Mouse (Mus musculus): ENCODE measurements at regions not wholly inside any gene's neighbourhood (a gene's known extent, or its start where the extent isn't known, plus 50 kb on each side); places are given as distances from the start of the nearest gene placed in this dataset.

GRCm38 (mm10) chr10:9404963-9405362 lies 270.0 kb downstream of the Samd5 start:
- Histone ChIP-seq H3K27me3 (replicated peaks; ENCODE audit: control insufficient read depth, insufficient read depth, low read length) (no peaks in the 10 kb centered on the region), H3K4me1 (replicated peaks; ENCODE audit: control insufficient read depth, insufficient read depth, low read length) (no peaks in the 10 kb centered on the region), H3K36me3 (ENCODE audit: control insufficient read depth, insufficient read depth) (no peaks in the 10 kb centered on the region), H3K9me3 (ENCODE audit: control insufficient read depth) (no peaks in the 10 kb centered on the region), H3K27ac (ENCODE audit: low read depth, low read length) (no peak overlapping the region), H3K9ac (ENCODE audit: low read depth, low read length) (no peak overlapping the region), H3K4me3 (ENCODE audit: low read depth, low read length) (no peak overlapping the region), H3K4me2 (replicated peaks; ENCODE audit: low read depth) (no peak overlapping the region)
- WGBS = 87% methylated on average over 6 of the region's 6 CpGs
- no peak for ATAC-seq
- TF ChIP-seq CTCF (IDR thresholded peaks at IDR 0.05; ENCODE audit: low read depth) = no peak

GRCm38 (mm10) chr10:9400911-9401617 lies 273.9 kb downstream of the Samd5 start:
- ATAC-seq = no peak
- no peaks in the 10 kb centered on the region for H3K36me3 ChIP-seq (ENCODE audit: control insufficient read depth, insufficient read depth)
- no peak overlapping the region for H3K9ac ChIP-seq (ENCODE audit: low read depth, low read length)
- H3K4me2 ChIP-seq (replicated peaks; ENCODE audit: low read depth) = no peak overlapping the region
- no peaks in the 10 kb centered on the region for H3K27me3 ChIP-seq (replicated peaks; ENCODE audit: control insufficient read depth, insufficient read depth, low read length)
- WGBS = 96% methylated on average over 15 of the region's 15 CpGs
- H3K4me1 ChIP-seq (replicated peaks; ENCODE audit: control insufficient read depth, insufficient read depth, low read length) = no peaks in the 10 kb centered on the region
- TF ChIP-seq CTCF (IDR thresholded peaks at IDR 0.05; ENCODE audit: low read depth) = no peak
- H3K9me3 ChIP-seq (ENCODE audit: control insufficient read depth) = no peaks in the 10 kb centered on the region
- H3K27ac ChIP-seq (ENCODE audit: low read depth, low read length) = no peak overlapping the region
- H3K4me3 ChIP-seq (ENCODE audit: low read depth, low read length) = no peak overlapping the region

GRCm38 (mm10) chr10:9377440-9378101 lies 297.4 kb downstream of the Samd5 start:
- Histone ChIP-seq H3K4me1 (replicated peaks; ENCODE audit: control insufficient read depth, insufficient read depth, low read length) (no peaks in the 10 kb centered on the region), H3K27me3 (replicated peaks; ENCODE audit: control insufficient read depth, insufficient read depth, low read length) (no peaks in the 10 kb centered on the region), H3K4me2 (replicated peaks; ENCODE audit: low read depth) (no peak overlapping the region), H3K9ac (ENCODE audit: low read depth, low read length) (no peak overlapping the region), H3K4me3 (ENCODE audit: low read depth, low read length) (no peak overlapping the region), H3K9me3 (ENCODE audit: control insufficient read depth) (no peaks in the 10 kb centered on the region), H3K27ac (ENCODE audit: low read depth, low read length) (no peak overlapping the region), H3K36me3 (ENCODE audit: control insufficient read depth, insufficient read depth) (no peaks in the 10 kb centered on the region)
- no peak for ATAC-seq
- 56% methylated on average over 7 of the region's 7 CpGs for WGBS
- no peak for TF ChIP-seq CTCF (IDR thresholded peaks at IDR 0.05; ENCODE audit: low read depth)

- no peaks in the 10 kb centered on the region for H3K4me1 ChIP-seq (replicated peaks; ENCODE audit: control insufficient read depth, insufficient read depth, low read length)
- no peak overlapping the region for H3K4me3 ChIP-seq (ENCODE audit: low read depth, low read length)
- no peaks in the 10 kb centered on the region for H3K27me3 ChIP-seq (replicated peaks; ENCODE audit: control insufficient read depth, insufficient read depth, low read length)
- no peak for TF ChIP-seq CTCF (IDR thresholded peaks at IDR 0.05; ENCODE audit: low read depth)
- no peak overlapping the region for H3K27ac ChIP-seq (ENCODE audit: low read depth, low read length)
- H3K36me3 ChIP-seq (ENCODE audit: control insufficient read depth, insufficient read depth) = no peaks in the 10 kb centered on the region
- WGBS = 65% methylated on average over 1 of the region's 1 CpGs
- H3K4me2 ChIP-seq (replicated peaks; ENCODE audit: low read depth) = no peak overlapping the region
- H3K9ac ChIP-seq (ENCODE audit: low read depth, low read length) = no peak overlapping the region
- no peaks in the 10 kb centered on the region for H3K9me3 ChIP-seq (ENCODE audit: control insufficient read depth)
- ATAC-seq = no peak
These were observed 312.6 kb downstream of the Samd5 start for GRCm38 (mm10) chr10:9362306-9362865.

GRCm38 (mm10) chr10:9338207-9338801 lies 336.7 kb downstream of the Samd5 start:
- 79% methylated on average over 8 of the region's 8 CpGs for WGBS
- no peaks in the 10 kb centered on the region for H3K9me3 ChIP-seq (ENCODE audit: control insufficient read depth)
- ATAC-seq = no peak
- H3K4me2 ChIP-seq (replicated peaks; ENCODE audit: low read depth) = no peak overlapping the region
- no peak overlapping the region for H3K9ac ChIP-seq (ENCODE audit: low read depth, low read length)
- no peaks in the 10 kb centered on the region for H3K4me1 ChIP-seq (replicated peaks; ENCODE audit: control insufficient read depth, insufficient read depth, low read length)
- no peaks in the 10 kb centered on the region for H3K27me3 ChIP-seq (replicated peaks; ENCODE audit: control insufficient read depth, insufficient read depth, low read length)
- TF ChIP-seq CTCF (IDR thresholded peaks at IDR 0.05; ENCODE audit: low read depth) = no peak
- no peaks in the 10 kb centered on the region for H3K36me3 ChIP-seq (ENCODE audit: control insufficient read depth, insufficient read depth)
- no peak overlapping the region for H3K27ac ChIP-seq (ENCODE audit: low read depth, low read length)
- H3K4me3 ChIP-seq (ENCODE audit: low read depth, low read length) = no peak overlapping the region

GRCm38 (mm10) chr10:9334245-9334845 lies 340.7 kb downstream of the Samd5 start:
- no peak for TF ChIP-seq CTCF (IDR thresholded peaks at IDR 0.05; ENCODE audit: low read depth)
- ATAC-seq = no peak
- H3K4me3 ChIP-seq (ENCODE audit: low read depth, low read length) = no peak overlapping the region

More at GRCm38 (mm10) chr10:9334245-9334845, 340.7 kb downstream of the Samd5 start:
- Histone ChIP-seq H3K9ac (ENCODE audit: low read depth, low read length) (no peak overlapping the region), H3K36me3 (ENCODE audit: control insufficient read depth, insufficient read depth) (no peaks in the 10 kb centered on the region), H3K4me1 (replicated peaks; ENCODE audit: control insufficient read depth, insufficient read depth, low read length) (no peaks in the 10 kb centered on the region), H3K9me3 (ENCODE audit: control insufficient read depth) (no peaks in the 10 kb centered on the region), H3K27ac (ENCODE audit: low read depth, low read length) (no peak overlapping the region), H3K4me2 (replicated peaks; ENCODE audit: low read depth) (no peak overlapping the region), H3K27me3 (replicated peaks; ENCODE audit: control insufficient read depth, insufficient read depth, low read length) (no peaks in the 10 kb centered on the region)
- 76% methylated on average over 10 of the region's 10 CpGs for WGBS
